Mouse (Mus musculus) midbrain, embryonic 16.5 days (tissue): ENCODE data around the gene Myh6. TPM values are rescaled to one million over a fixed set of nuclear protein-coding genes. Genes with fewer than 3 reads are reported as not detected.
"Not testable (repeated sequence)": the region's sequence is repeated elsewhere in the genome, so short reads cannot be mapped to it uniquely, and the experiment has no call there.

Experiments used
- ATAC-seq: fragments of 200-750 bp; cut with Nextera tagmentation; 2 replicates; pipeline ENCODE4 v1.8.0; 2017; ENCODE audit warnings: moderate TSS enrichment
- H3K27ac ChIP-seq: fragments of 300-500 bp; sonication (generic); 2 replicates; pipeline ENCODE4 v1.5.1; 2014; ENCODE audit warnings: mild to moderate bottlenecking, low read length, mixed read lengths
- H3K27me3 ChIP-seq: fragments of 300-500 bp; sonication (generic); 2 replicates; pipeline ENCODE4 v1.6.1; 2014; ENCODE audit warnings: low read depth, low read length, mixed read lengths; ENCODE audit not compliant: control insufficient read depth, insufficient read depth
- H3K36me3 ChIP-seq: fragments of 300-500 bp; sonication (generic); 2 replicates; pipeline ENCODE4 v1.6.1; 2014; ENCODE audit warnings: mild to moderate bottlenecking, low read length, moderate library complexity, mixed read lengths; ENCODE audit not compliant: control insufficient read depth, insufficient read depth
- H3K4me1 ChIP-seq: fragments of 300-500 bp; sonication (generic); 2 replicates; pipeline ENCODE4 v1.6.1; 2014; ENCODE audit warnings: mild to moderate bottlenecking, low read length, mixed read lengths; ENCODE audit not compliant: control insufficient read depth, insufficient read depth
- H3K4me2 ChIP-seq: fragments of 300-500 bp; sonication (generic); 2 replicates; pipeline ENCODE4 v1.6.1; 2014; ENCODE audit warnings: mild to moderate bottlenecking, low read length, mixed read lengths
- H3K4me3 ChIP-seq: fragments of 300-500 bp; sonication (generic); 2 replicates; pipeline ENCODE4 v1.5.1; 2014; ENCODE audit warnings: low read depth, mild to moderate bottlenecking, low read length, moderate library complexity, mixed read lengths
- H3K9ac ChIP-seq: fragments of 300-500 bp; sonication (generic); 2 replicates; pipeline ENCODE4 v1.6.1; 2014; ENCODE audit warnings: low read depth, low read length, mixed read lengths
- H3K9me3 ChIP-seq: fragments of 300-500 bp; sonication (generic); replicated peaks from 2 replicates; pipeline ENCODE4 v1.6.1; 2014; ENCODE audit warnings: mild to moderate bottlenecking, low read length, mixed read lengths; ENCODE audit not compliant: control insufficient read depth, poor library complexity, severe bottlenecking
- WGBS: fragments of 180-500 bp; shearing (Covaris S2); extraction: QIAGEN DNeasy Blood & Tissue Kit; methylation state at CpG from one replicate; pipeline ENCODE4 v1.1.7; 2014; 5-methylcytosine and 5-hydroxymethylcytosine counted together
- polyA plus RNA-seq: library from polyadenylated mRNA; unstranded; fragments of >200 nt; fragmentation: Nextera tagmentation; extraction: Ambion mirVana; gene quantifications from 2 replicates; pipeline ENCODE4 v1.2.1, GENCODE M21; 2015

Myh6 gene
- polyA plus RNA-seq, 1 experiment from 2014 or later = 2.9 TPM

DNA sequence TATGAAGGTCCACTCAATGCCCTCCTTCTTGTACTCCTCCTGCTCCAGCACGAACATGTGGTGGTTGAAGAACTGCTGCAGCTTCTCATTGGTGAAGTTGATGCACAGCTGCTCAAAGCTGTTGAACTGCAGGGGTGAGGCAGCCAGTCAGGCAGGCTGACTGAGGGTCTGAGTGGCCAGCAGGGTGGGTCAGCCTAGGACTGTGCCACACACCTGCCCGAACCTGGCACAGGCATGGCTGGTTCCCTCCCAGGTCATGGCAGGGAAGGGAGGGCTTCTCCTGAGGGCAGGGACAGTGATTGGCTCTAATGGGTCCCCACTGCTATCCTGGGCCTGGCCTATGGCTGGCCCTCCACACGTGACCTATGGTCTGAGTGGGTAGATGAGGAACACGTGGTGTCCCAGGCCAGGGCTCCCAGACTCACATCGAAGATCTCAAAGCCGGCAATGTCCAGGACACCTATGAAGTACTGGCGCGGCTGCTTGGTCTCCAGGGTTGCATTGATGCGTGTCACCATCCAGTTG lies 21.7 kb upstream of the Myh6 start:
- not testable (repeated sequence) for H3K4me1 ChIP-seq, H3K9me3 ChIP-seq, H3K9ac ChIP-seq, H3K4me2 ChIP-seq, H3K27ac ChIP-seq, H3K4me3 ChIP-seq, H3K36me3 ChIP-seq, ATAC-seq, H3K27me3 ChIP-seq
- WGBS = 92% methylated on average over 9 of the region's 9 CpGs

- H3K9ac ChIP-seq = no peak overlapping the region
- 98% methylated on average over 7 of the region's 7 CpGs for WGBS
- no peak overlapping the region for H3K27ac ChIP-seq
- no peak overlapping the region for H3K4me3 ChIP-seq
- no peak overlapping the region for H3K4me2 ChIP-seq
- ATAC-seq = no peak
- no peaks in the 10 kb centered on the region for H3K4me1 ChIP-seq
- H3K9me3 ChIP-seq = no peaks in the 10 kb centered on the region
- H3K36me3 ChIP-seq = no peaks in the 10 kb centered on the region
- H3K27me3 ChIP-seq = no peaks in the 10 kb centered on the region
Measured at GRCm38 (mm10) chr14:54981934-54982333, 15.2 kb upstream of the Myh6 start.

- no peaks in the 10 kb centered on the region for H3K9me3 ChIP-seq
- H3K9ac ChIP-seq = no peak overlapping the region
- no peak overlapping the region for H3K4me2 ChIP-seq
- H3K27ac ChIP-seq = no peak overlapping the region
- H3K27me3 ChIP-seq = no peaks in the 10 kb centered on the region
- no peak overlapping the region for H3K4me3 ChIP-seq
- no peaks in the 10 kb centered on the region for H3K36me3 ChIP-seq
- ATAC-seq = no peak
- H3K4me1 ChIP-seq = peaks cover 11% of the 10 kb centered on the region
- 89% methylated on average over 8 of the region's 8 CpGs for WGBS
Measured at GRCm38 (mm10) chr14:54978664-54979063, 11.9 kb upstream of the Myh6 start.

- no peak within 1 kb of the TSS for H3K27ac ChIP-seq
Measured at GRCm38 (mm10) chr14:54976633-54977032, 9.9 kb upstream of the Myh6 start, which contains the start of gene Gm17428. Gm17428 (plus strand) TSS chr14:54976933.

DNA sequence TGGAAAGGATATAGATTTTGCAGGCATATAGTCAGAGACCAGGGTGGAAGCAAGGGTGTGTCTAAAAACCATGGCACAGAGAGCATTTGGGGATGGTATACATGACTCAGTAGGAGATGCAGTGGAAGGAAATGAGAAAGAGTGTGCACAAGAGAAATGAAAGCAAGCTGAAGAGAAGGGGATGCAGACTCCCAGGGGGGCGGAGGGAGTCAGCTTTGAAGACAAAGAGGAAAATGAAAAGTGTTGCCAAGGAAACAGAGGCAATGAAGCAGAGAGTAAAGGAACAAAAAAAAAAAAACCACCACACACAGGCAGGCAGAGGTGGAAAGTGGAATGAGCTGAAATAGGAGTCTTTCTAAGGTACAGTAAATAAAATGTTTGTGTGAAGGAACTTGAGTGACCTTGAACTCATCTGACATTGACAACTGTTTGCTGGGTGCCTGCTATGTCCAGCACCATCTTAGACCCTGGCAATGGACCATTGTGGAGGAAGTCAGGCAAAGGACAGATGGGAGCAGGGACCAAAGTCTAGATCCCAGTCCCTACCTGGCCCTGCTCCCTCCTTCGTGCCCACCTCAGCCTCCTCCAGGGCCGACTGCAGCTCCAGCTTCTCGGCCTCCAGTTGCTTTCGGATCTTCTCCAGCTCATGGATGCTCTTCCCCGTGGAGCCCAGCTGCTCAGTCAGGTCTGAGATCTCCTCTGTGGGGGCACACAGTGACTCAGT lies 7.5 kb upstream of the Myh6 start:
- Histone ChIP-seq H3K9me3 (no peaks in the 10 kb centered on the region), H3K4me2 (no peak overlapping the region), H3K9ac (no peak overlapping the region), H3K27ac (peak overlapping the region; percentile 82), H3K36me3 (no peaks in the 10 kb centered on the region), H3K4me1 (peaks cover 14% of the 10 kb centered on the region), H3K27me3 (no peaks in the 10 kb centered on the region), H3K4me3 (no peak overlapping the region)
- WGBS = 63% methylated on average over 6 of the region's 6 CpGs
- ATAC-seq = peak; percentile 74

More at GRCm38 (mm10) chr14:54976633-54977032, 9.9 kb upstream of the Myh6 start, which contains the start of gene Gm17428:
- Histone ChIP-seq H3K4me3 (no peak within 1 kb of the TSS), H3K9ac (no peak within 1 kb of the TSS), H3K36me3 (no peaks in the 10 kb centered on the region), H3K27me3 (no peaks in the 10 kb centered on the region), H3K9me3 (no peaks in the 10 kb centered on the region), H3K4me2 (no peak within 1 kb of the TSS), H3K4me1 (peaks cover 14% of the 10 kb centered on the region)
- no peak for ATAC-seq
- 81% methylated on average over 1 of the region's 1 CpGs for WGBS

GRCm38 (mm10) chr14:54972786-54973185 lies 6.1 kb upstream of the Myh6 start:
- H3K9ac ChIP-seq, H3K36me3 ChIP-seq, H3K9me3 ChIP-seq, ATAC-seq, H3K27me3 ChIP-seq, H3K4me2 ChIP-seq, H3K4me3 ChIP-seq: not testable (repeated sequence)
- Histone ChIP-seq H3K27ac (peak overlapping the region; percentile 81; the same call in 1 of the 2 replicates), H3K4me1 (peaks cover 14% of the 10 kb centered on the region)
- WGBS = 93% methylated on average over 7 of the region's 11 CpGs

- no peaks in the 10 kb centered on the region for H3K9me3 ChIP-seq
- H3K4me3 ChIP-seq = no peak overlapping the region
- H3K27ac ChIP-seq = no peak overlapping the region
- no peaks in the 10 kb centered on the region; the same call in 1 of the 2 replicates for H3K27me3 ChIP-seq
- no peak overlapping the region for H3K9ac ChIP-seq
- no peaks in the 10 kb centered on the region for H3K36me3 ChIP-seq
- ATAC-seq = no peak
- peaks cover under 1% of the 10 kb centered on the region; the same call in 1 of the 2 replicates for H3K4me1 ChIP-seq
- no peak overlapping the region for H3K4me2 ChIP-seq
Measured at GRCm38 (mm10) chr14:54968344-54968743, 1.6 kb upstream of the Myh6 start.

GRCm38 (mm10) chr14:54967874-54968273 lies 1.1 kb upstream of the Myh6 start:
- WGBS = 88% methylated on average over 3 of the region's 3 CpGs
- no peaks in the 10 kb centered on the region for H3K9me3 ChIP-seq
- no peak overlapping the region for H3K4me3 ChIP-seq
- H3K9ac ChIP-seq = no peak overlapping the region
- H3K4me1 ChIP-seq = no peaks in the 10 kb centered on the region
- no peak overlapping the region for H3K4me2 ChIP-seq
- H3K27ac ChIP-seq = no peak overlapping the region
- no peak for ATAC-seq
- H3K36me3 ChIP-seq = no peaks in the 10 kb centered on the region
- no peaks in the 10 kb centered on the region; the same call in 1 of the 2 replicates for H3K27me3 ChIP-seq

DNA sequence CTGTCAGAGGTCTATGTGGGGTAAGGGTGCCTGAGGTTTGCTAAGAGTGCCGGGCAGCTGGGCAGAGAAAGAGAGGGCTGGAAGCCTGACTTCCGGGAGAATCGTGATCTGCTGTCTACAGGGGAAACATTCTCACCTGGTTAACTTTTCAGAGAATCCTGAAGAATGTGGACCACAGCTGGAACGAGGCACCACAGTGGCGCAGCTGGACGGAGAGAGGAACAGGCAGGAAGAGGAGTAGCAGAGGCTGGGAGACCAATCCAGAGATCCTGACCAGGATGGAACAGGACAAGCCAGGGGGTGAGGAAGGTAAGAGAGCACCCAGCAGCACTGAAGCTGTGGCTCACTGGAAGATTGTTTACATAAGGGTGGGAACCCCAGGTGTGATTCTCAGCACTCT lies 1.1 kb downstream of the Myh6 start:
- no peak for ATAC-seq
- no peaks in the 10 kb centered on the region for H3K4me1 ChIP-seq
- H3K4me2 ChIP-seq = no peak overlapping the region
- no peaks in the 10 kb centered on the region for H3K9me3 ChIP-seq
- no peaks in the 10 kb centered on the region for H3K36me3 ChIP-seq
- H3K27ac ChIP-seq = no peak overlapping the region
- no peak overlapping the region for H3K4me3 ChIP-seq
- H3K9ac ChIP-seq = no peak overlapping the region
- 79% methylated on average over 6 of the region's 6 CpGs for WGBS
- no peaks in the 10 kb centered on the region; the same call in 1 of the 2 replicates for H3K27me3 ChIP-seq
